Mouse (Mus musculus) midbrain, embryonic 13.5 days (tissue): ENCODE data around the gene Ppm1f. TPM values are rescaled to one million over a fixed set of nuclear protein-coding genes. Genes with fewer than 3 reads are reported as not detected.
"Not testable (repeated sequence)": the region's sequence is repeated elsewhere in the genome, so short reads cannot be mapped to it uniquely, and the experiment has no call there.

Source experiments
- ATAC-seq: fragments of 200-750 bp; cut with Nextera tagmentation; 2 replicates; pipeline ENCODE4 v1.8.0; 2017; ENCODE audit warnings: mild to moderate bottlenecking, moderate TSS enrichment, moderate library complexity
- H3K27ac ChIP-seq: fragments of 300-500 bp; sonication (generic); 2 replicates; pipeline ENCODE4 v1.5.1; 2015; ENCODE audit warnings: inconsistent platforms, mild to moderate bottlenecking, moderate library complexity
- H3K27me3 ChIP-seq: fragments of 300-500 bp; sonication (generic); 2 replicates; pipeline ENCODE4 v1.6.1; 2015; ENCODE audit warnings: mild to moderate bottlenecking, inconsistent platforms
- H3K36me3 ChIP-seq: fragments of 300-500 bp; sonication (generic); 2 replicates; pipeline ENCODE4 v1.6.1; 2015; ENCODE audit warnings: mild to moderate bottlenecking, inconsistent platforms
- H3K4me1 ChIP-seq: fragments of 300-500 bp; sonication (generic); replicated peaks from 2 replicates; pipeline ENCODE4 v1.6.1; 2015; ENCODE audit warnings: inconsistent platforms
- H3K4me2 ChIP-seq: fragments of 300-500 bp; sonication (generic); replicated peaks from 2 replicates; pipeline ENCODE4 v1.6.1; 2015; ENCODE audit warnings: moderate library complexity, mild to moderate bottlenecking, inconsistent platforms
- H3K4me3 ChIP-seq: fragments of 300-500 bp; sonication (generic); replicated peaks from 2 replicates; pipeline ENCODE4 v1.5.1; 2015; ENCODE audit warnings: mild to moderate bottlenecking, inconsistent platforms
- H3K9ac ChIP-seq: fragments of 300-500 bp; sonication (generic); replicated peaks from 2 replicates; pipeline ENCODE4 v1.6.1; 2015; ENCODE audit warnings: mild to moderate bottlenecking, inconsistent platforms
- H3K9me3 ChIP-seq: fragments of 300-500 bp; sonication (generic); 2 replicates; pipeline ENCODE4 v1.6.1; 2016; ENCODE audit warnings: mild to moderate bottlenecking, inconsistent platforms
- WGBS: fragments of 180-500 bp; shearing (Covaris S2); methylation state at CpG from one replicate; pipeline ENCODE4 v1.1.7; 2015; 5-methylcytosine and 5-hydroxymethylcytosine counted together
- polyA plus RNA-seq: library from polyadenylated mRNA; unstranded; fragments of >200 nt; fragmentation: Nextera tagmentation; extraction: Ambion mirVana; gene quantifications from 2 replicates; pipeline ENCODE4 v1.2.1, GENCODE M21; 2015

The Ppm1f gene
- polyA plus RNA-seq, 1 experiment from 2014 or later, result 29.4 TPM

- H3K27ac ChIP-seq, result no peak overlapping the region
- no peak for ATAC-seq
- no peaks in the 10 kb centered on the region for H3K4me1 ChIP-seq
- H3K4me3 ChIP-seq, result no peak overlapping the region
- no peak overlapping the region for H3K9ac ChIP-seq
- H3K36me3 ChIP-seq, result peaks cover 99% of the 10 kb centered on the region
- H3K9me3 ChIP-seq, result no peaks in the 10 kb centered on the region
- WGBS, result 92% methylated on average over 7 of the region's 7 CpGs
- H3K27me3 ChIP-seq, result no peaks in the 10 kb centered on the region
- no peak overlapping the region for H3K4me2 ChIP-seq
These were observed 22.3 kb downstream of the Ppm1f start for GRCm38 (mm10) chr16:16918441-16919117.

- H3K9me3 ChIP-seq, result no peaks in the 10 kb centered on the region
- H3K27me3 ChIP-seq, result no peaks in the 10 kb centered on the region
- H3K27ac ChIP-seq, result no peak overlapping the region
- H3K36me3 ChIP-seq, result peaks cover 93% of the 10 kb centered on the region
- no peak overlapping the region for H3K4me2 ChIP-seq
- no peak overlapping the region for H3K9ac ChIP-seq
- H3K4me1 ChIP-seq, result no peaks in the 10 kb centered on the region
- ATAC-seq, result no peak
- 83% methylated on average over 3 of the region's 3 CpGs for WGBS
- no peak overlapping the region for H3K4me3 ChIP-seq
These were observed 24.8 kb downstream of the Ppm1f start for GRCm38 (mm10) chr16:16921021-16921435.

GRCm38 (mm10) chr16:16924481-16924880 lies 28.2 kb downstream of the Ppm1f start:
- 94% methylated on average over 3 of the region's 3 CpGs for WGBS
- H3K27ac ChIP-seq, result no peak overlapping the region; the same call in 1 of the 2 replicates
- peaks cover 70% of the 10 kb centered on the region for H3K36me3 ChIP-seq
- H3K9me3 ChIP-seq, result no peaks in the 10 kb centered on the region
- H3K27me3 ChIP-seq, result no peaks in the 10 kb centered on the region
- no peak overlapping the region for H3K4me3 ChIP-seq
- no peak for ATAC-seq
- H3K4me1 ChIP-seq, result peaks cover 9% of the 10 kb centered on the region
- H3K4me2 ChIP-seq, result no peak overlapping the region
- no peak overlapping the region for H3K9ac ChIP-seq

- peaks cover 14% of the 10 kb centered on the region for H3K4me1 ChIP-seq
- no peaks in the 10 kb centered on the region for H3K27me3 ChIP-seq
- H3K9ac ChIP-seq, result no peak overlapping the region
- H3K27ac ChIP-seq, result no peak overlapping the region
- ATAC-seq, result no peak
- H3K4me3 ChIP-seq, result no peak overlapping the region
- no peaks in the 10 kb centered on the region for H3K9me3 ChIP-seq
- peaks cover 50% of the 10 kb centered on the region for H3K36me3 ChIP-seq
- WGBS, result 15% methylated on average over 5 of the region's 5 CpGs
- no peak overlapping the region for H3K4me2 ChIP-seq
These were observed 30.3 kb downstream of the Ppm1f start for GRCm38 (mm10) chr16:16926536-16926935.

- not testable (repeated sequence) for H3K9me3 ChIP-seq, H3K27ac ChIP-seq, H3K4me3 ChIP-seq, H3K9ac ChIP-seq, H3K4me2 ChIP-seq, H3K27me3 ChIP-seq
- peak; percentile 55 for ATAC-seq
- Histone ChIP-seq H3K36me3 (peaks cover 27% of the 10 kb centered on the region), H3K4me1 (peaks cover 14% of the 10 kb centered on the region)
- 46% methylated on average over 3 of the region's 3 CpGs for WGBS
These were observed 32.6 kb downstream of the Ppm1f start for GRCm38 (mm10) chr16:16928908-16929307.

GRCm38 (mm10) chr16:16930326-16930725 lies 34.1 kb downstream of the Ppm1f start:
- no peak overlapping the region for H3K4me2 ChIP-seq
- no peaks in the 10 kb centered on the region for H3K9me3 ChIP-seq
- no peak overlapping the region for H3K27ac ChIP-seq
- no peak overlapping the region for H3K4me3 ChIP-seq
- H3K36me3 ChIP-seq, result peaks cover 15% of the 10 kb centered on the region
- H3K4me1 ChIP-seq, result peaks cover 14% of the 10 kb centered on the region
- H3K27me3 ChIP-seq, result no peaks in the 10 kb centered on the region
- no peak for ATAC-seq
- no peak overlapping the region for H3K9ac ChIP-seq
- 88% methylated on average over 3 of the region's 3 CpGs for WGBS

- no peak overlapping the region for H3K4me2 ChIP-seq
- peaks cover 14% of the 10 kb centered on the region for H3K4me1 ChIP-seq
- H3K9ac ChIP-seq, result no peak overlapping the region
- no peaks in the 10 kb centered on the region for H3K9me3 ChIP-seq
- H3K36me3 ChIP-seq, result peaks cover 12% of the 10 kb centered on the region
- H3K27me3 ChIP-seq, result no peaks in the 10 kb centered on the region
- WGBS, result 78% methylated on average over 5 of the region's 5 CpGs
- no peak overlapping the region for H3K27ac ChIP-seq
- peak; percentile 62 for ATAC-seq
- H3K4me3 ChIP-seq, result no peak overlapping the region
These were observed 34.6 kb downstream of the Ppm1f start for GRCm38 (mm10) chr16:16930810-16931296.

- no peak overlapping the region for H3K27ac ChIP-seq
- no peaks in the 10 kb centered on the region for H3K4me1 ChIP-seq
- no peak overlapping the region for H3K4me3 ChIP-seq
- H3K4me2 ChIP-seq, result no peak overlapping the region
- H3K9me3 ChIP-seq, result no peaks in the 10 kb centered on the region
- H3K36me3 ChIP-seq, result no peaks in the 10 kb centered on the region
- H3K27me3 ChIP-seq, result no peaks in the 10 kb centered on the region
- WGBS, result 94% methylated on average over 9 of the region's 9 CpGs
- H3K9ac ChIP-seq, result no peak overlapping the region
- ATAC-seq, result no peak
These were observed 43.3 kb downstream of the Ppm1f start for GRCm38 (mm10) chr16:16939543-16939942.

- H3K4me1 ChIP-seq, result no peaks in the 10 kb centered on the region
- 89% methylated on average over 2 of the region's 2 CpGs for WGBS
- no peak for ATAC-seq
These were observed 44.8 kb downstream of the Ppm1f start for GRCm38 (mm10) chr16:16941078-16941477.

GRCm38 (mm10) chr16:16958575-16958974 lies 62.3 kb downstream of the Ppm1f start:
- Histone ChIP-seq H3K4me2 (no peak overlapping the region), H3K36me3 (no peaks in the 10 kb centered on the region), H3K27ac (no peak overlapping the region), H3K9ac (no peak overlapping the region), H3K9me3 (no peaks in the 10 kb centered on the region), H3K27me3 (no peaks in the 10 kb centered on the region), H3K4me1 (no peaks in the 10 kb centered on the region), H3K4me3 (no peak overlapping the region)
- WGBS, result 32% methylated on average over 3 of the region's 5 CpGs
- 0 out of 2 replicates have a peak, but pooled peaks have one; percentile 17 for ATAC-seq

More at GRCm38 (mm10) chr16:16941078-16941477, 44.8 kb downstream of the Ppm1f start:
- Histone ChIP-seq H3K27me3 (no peaks in the 10 kb centered on the region), H3K4me2 (no peak overlapping the region), H3K27ac (no peak overlapping the region), H3K4me3 (no peak overlapping the region), H3K9ac (no peak overlapping the region), H3K9me3 (no peaks in the 10 kb centered on the region), H3K36me3 (no peaks in the 10 kb centered on the region)

GRCm38 (mm10) chr16:16959907-16960306 lies 63.6 kb downstream of the Ppm1f start:
- H3K36me3 ChIP-seq, result no peaks in the 10 kb centered on the region
- no peak overlapping the region for H3K27ac ChIP-seq
- ATAC-seq, result no peak
- H3K4me3 ChIP-seq, result no peak overlapping the region
- H3K4me1 ChIP-seq, result no peaks in the 10 kb centered on the region
- H3K9me3 ChIP-seq, result no peaks in the 10 kb centered on the region
- H3K27me3 ChIP-seq, result no peaks in the 10 kb centered on the region
- no peak overlapping the region for H3K9ac ChIP-seq
- H3K4me2 ChIP-seq, result no peak overlapping the region
- 90% methylated on average over 6 of the region's 6 CpGs for WGBS

- ATAC-seq, result no peak
- no peak overlapping the region for H3K27ac ChIP-seq
- H3K9ac ChIP-seq, result no peak overlapping the region
- no peaks in the 10 kb centered on the region for H3K9me3 ChIP-seq
- no peaks in the 10 kb centered on the region for H3K27me3 ChIP-seq
- H3K4me2 ChIP-seq, result no peak overlapping the region
- no peaks in the 10 kb centered on the region for H3K36me3 ChIP-seq
- no peak overlapping the region for H3K4me3 ChIP-seq
- H3K4me1 ChIP-seq, result no peaks in the 10 kb centered on the region
- WGBS, result 77% methylated on average over 1 of the region's 1 CpGs
These were observed 68.9 kb downstream of the Ppm1f start for GRCm38 (mm10) chr16:16965149-16965548.

- Histone ChIP-seq H3K4me2 (no peak overlapping the region), H3K27me3 (no peaks in the 10 kb centered on the region), H3K4me1 (no peaks in the 10 kb centered on the region), H3K9me3 (no peaks in the 10 kb centered on the region), H3K9ac (no peak overlapping the region), H3K27ac (no peak overlapping the region), H3K4me3 (no peak overlapping the region), H3K36me3 (no peaks in the 10 kb centered on the region)
- ATAC-seq, result no peak
These were observed 70.0 kb downstream of the Ppm1f start for GRCm38 (mm10) chr16:16966290-16966689.
